Mouse (Mus musculus): ENCODE data around the gene Nfkb2. TPM values are rescaled to one million over a fixed set of nuclear protein-coding genes. Genes with fewer than 3 reads are reported as not detected.

The Nfkb2 gene
- total RNA-seq, 4 experiments from 2014 or later, result 8.7 to 10.5 (median 9.3) TPM

DNA sequence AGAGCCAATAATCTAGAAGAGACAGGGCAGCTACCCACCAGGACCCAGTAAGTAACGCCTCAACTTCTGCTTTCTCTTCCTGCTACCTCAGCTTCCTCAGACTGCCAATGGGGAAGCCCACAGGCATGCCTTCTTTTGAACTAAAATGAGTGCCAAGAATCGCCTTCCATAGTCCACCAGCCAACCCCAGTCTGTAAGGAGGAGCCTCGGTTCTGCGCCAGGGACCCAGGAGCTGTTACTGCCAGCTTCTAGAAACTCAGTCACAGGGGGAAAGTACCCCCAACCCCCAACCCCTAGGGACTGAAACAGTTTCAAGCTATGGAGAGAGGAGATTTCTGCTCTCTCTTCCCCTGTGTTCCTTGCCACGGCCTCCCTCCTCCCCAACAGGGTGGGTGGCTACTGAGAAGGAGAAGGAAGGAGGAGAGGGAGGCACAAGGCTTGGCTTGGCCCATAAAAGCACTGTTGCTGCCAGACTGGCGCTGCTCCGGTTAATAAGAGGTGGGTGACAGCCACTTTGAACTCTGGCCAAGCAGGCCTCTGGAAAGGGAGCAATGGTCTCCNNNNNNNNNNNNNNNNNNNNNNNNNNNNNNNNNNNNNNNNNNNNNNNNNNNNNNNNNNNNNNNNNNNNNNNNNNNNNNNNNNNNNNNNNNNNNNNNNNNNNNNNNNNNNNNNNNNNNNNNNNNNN is 35.3 kb downstream of the Nfkb2 start:
- DNase-seq (ENCODE audit: low spot score in 2 of 2), result no peak

DNA sequence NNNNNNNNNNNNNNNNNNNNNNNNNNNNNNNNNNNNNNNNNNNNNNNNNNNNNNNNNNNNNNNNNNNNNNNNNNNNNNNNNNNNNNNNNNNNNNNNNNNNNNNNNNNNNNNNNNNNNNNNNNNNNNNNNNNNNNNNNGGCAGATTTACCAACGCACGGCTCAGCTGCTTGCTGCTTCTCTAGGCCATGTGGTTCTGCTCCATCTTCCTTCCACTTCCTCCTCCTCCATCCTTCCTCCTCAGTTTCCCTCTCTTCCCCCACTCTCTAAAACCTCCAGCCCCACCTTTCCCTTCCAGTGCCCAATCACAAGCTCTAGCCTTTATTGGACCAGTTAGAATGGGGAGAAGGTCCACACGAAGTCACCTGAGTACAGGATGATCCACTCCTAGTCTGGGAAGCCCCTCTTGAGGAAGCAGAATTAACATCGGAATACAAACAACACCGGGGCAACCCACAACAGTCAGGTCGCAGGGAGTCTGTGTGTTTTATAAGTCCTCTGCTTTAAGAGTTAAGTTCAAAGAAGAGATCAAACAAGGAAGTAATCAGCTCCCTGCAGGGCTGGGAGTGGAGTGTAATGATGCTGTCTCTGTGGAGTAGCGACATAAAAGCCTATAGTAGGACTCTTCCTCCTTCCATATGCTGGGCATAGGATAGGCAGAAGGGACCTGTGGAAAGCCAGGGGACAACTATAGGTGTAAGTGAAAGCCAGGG is 40.7 kb downstream of the Nfkb2 start:
- no peak for DNase-seq (ENCODE audit: low spot score in 2 of 2)

DNA sequence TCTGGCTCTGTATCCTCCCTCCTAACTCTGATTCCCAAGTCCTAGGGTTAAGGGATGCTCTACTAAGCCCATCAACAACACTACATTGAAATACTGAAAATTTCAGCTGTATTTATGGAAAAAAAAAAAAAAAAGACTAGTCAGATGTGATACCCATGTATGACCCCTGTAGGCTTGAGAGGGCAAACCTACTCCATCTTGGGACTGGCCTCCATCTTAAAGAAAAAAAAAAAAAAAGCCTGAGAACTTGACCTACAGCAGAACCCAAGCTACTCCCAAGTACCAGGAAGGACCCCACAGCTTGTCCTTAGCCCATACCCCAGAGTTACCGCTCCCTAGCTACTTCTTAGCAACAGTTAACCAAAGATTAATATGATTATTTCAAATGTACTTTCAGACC is 43.0 kb downstream of the Nfkb2 start:
- DNase-seq (ENCODE audit: low spot score in 2 of 2), result no peak

DNA sequence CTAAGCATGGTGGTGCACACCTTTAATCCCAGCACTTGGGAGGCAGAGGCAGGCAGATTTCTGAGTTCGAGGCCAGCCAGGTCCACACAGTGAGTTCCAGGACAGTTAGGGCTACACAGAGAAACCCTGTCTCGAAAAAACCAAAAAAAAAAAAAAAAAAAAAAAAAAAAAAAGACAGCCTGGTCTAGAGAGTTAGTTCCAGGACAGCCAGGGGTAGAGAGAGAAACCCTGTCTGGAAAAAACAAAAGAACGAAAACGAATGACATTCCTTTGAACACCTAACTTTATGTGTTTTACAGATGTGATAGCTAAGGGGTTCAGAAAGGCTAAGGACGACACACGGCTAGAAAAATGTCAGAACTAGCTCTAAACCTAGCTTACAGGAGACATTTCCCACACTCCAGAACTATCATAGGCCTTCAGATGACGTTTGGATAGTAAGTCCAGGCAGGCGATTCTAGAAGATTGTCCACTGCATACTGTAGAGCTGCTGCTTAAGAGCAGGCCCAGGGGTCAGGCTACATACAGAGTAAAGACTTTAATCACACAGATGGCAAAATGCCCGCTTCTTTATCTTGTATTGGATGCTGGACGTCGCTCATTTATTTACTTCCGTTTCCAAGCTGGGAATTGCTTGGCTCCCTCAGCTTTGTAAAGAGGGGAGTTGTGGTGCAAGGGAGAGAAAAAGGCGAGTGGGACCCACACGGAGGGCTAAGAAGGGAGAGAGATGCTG is 44.0 kb downstream of the Nfkb2 start:
- no peak for DNase-seq (ENCODE audit: low spot score in 2 of 2)

DNA sequence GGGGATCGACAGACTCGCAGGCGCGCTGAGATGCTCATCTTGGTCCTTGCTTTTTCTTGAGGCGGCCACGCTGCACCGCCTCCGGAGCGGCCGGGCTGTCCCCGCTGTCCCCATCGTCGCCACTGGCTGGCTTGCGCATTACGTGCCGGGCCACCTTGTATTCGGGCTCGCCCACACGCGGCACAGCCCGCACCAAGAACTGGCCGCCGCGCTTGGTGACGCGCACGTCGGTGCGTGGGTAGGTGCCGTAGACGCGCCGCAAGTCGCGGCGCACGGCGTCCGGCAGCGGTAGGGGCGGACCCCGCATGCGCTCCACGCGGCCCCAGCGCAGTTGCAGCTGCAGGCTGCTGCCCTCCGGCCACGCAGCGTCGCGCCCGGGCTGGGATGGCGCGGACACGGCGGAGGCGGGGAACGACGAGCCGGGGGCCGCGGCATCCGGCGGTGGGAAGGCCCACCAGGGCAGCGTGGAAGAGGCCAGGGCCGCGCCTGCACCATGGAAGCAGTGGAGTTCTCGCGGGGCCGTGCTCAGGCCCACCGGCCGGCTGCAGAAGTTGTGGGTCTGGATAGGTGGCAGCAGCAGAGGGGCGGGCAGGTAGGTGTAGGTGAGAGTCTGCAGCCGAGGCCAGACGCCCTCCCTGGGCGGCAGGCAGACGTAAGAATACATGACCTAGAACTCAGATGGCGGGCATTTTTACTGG is 44.8 kb downstream of the Nfkb2 start:
- peak; percentile 37 to 59 for DNase-seq (ENCODE audit: low spot score in 2 of 2)

DNA sequence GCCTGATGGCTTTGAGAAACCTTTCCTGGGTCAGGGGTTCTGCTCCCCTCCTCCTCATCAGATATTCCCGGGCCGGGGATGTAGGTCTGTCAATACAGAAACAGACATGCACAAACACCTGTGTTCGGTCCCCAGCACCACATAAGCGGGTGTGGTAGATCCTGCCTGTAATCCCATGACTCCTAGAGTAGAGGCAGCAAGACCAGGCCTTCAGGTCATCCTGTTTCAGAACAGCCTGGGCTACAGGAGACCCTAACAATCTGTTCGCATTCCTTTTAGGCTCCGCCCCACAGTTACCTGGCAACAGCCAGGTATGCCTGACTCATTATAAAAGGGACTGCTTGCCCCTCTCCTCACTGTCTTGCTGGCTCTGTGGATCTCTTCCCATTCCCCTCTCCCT is 45.4 kb downstream of the Nfkb2 start:
- no peak for DNase-seq (ENCODE audit: low spot score in 2 of 2)

DNA sequence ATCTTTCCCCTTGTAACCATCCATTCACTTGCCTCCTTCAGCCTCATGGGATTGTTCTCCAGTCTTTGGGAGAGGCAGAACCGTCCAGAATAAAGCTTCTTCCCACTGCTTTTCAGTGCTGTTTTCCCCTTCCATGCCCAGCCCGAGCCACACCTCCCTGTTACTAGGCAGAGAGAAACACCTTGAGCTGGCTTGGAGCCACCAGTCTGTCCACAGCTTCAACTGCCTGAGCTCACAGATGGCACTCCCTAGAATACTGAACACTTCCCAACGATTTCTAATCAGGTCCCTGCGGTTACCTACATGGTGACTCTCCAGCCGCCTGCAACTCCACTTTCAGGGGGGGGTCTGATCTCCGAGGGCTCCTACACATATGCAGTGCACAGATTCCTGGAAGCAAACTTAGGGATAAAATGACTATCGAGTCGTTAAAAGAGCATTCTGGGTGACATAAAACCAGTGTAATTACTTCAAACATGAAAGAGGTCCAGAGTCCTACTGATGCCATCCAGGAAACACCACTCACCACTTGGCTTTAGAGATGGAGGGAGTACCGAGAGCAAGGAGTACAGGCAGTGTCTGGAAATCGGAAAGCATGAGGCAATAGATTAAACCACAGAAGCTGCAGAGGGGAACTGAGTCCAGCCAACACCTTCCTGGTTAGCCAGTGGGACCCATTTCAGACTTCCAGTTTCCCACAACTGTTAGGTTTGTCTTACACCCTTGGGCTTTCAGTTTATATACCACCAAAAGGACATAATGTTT is 46.2 kb downstream of the Nfkb2 start, which contains the start of gene 2310034G01Rik:
TSS of gene 2310034G01Rik (minus strand) at position 135 of the 765 bp plus-strand sequence.
- no peak for DNase-seq (ENCODE audit: low spot score in 2 of 2)

DNA sequence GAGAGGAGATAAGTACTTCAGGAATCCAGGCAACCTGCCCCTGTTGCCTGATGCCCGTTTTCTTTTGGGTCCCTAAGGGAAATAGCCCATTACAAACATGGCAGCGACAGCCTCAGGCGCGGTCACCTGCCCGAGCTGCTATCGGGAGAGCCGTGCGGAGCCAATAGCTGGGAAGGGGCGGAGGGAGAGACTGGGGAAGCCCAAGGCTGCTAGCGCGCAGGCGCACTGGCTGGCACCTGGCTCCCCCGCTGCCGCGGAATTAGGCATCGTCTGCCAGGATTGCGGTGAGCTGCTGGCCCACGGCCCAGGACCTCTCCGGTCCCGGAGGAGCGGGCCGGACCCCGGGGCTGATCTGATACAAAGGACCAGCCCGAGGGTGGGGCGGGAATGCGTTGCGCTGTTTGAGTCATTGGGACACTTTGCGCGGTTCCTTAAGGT is 52.6 kb downstream of the Nfkb2 start:
- DNase-seq (ENCODE audit: low spot score in 2 of 2), result peak; percentile 46 to 78

DNA sequence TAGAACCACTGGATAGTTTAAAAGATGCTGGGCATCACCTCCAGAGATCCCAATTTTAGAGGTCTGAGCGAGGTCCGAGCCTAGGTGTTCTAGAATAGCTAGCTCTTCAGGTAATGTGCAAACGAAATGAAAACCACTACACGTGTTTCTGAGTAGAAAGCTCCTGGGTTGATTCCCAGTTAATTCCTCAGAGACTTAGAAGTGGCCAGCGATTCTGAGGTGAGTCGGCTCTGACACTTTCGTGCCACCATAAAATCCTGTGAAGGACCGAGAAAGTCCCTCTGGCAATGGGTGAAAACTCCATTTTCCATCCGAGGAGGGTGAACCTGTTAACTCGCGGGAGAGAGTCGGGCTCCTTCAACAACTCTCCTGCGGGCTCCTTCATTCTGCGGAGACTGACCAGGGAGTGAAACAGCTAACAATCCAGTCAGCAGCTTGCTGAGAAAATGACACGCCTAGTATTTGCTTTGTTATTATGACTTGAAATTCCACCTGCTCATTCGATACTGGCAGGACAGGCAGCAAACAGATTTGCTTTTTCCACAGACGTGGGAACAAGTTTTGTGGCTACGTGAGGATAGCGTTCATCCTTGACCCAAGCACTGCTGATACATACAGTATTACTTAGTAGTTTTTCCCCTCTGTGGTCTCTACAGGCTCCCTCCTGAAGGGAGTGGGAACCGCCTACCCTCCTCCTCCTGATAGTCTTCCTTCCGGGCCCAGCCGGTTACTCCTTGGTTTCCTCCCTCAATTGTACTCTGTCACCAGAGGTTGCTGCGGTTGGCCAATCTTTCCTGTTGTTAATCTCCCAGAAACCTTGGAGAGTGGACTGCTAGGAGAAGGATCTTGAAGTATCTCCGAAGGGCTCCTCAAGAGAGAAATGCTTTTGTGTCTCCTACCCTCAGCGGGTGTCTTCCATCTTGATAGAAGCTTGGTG is 53.5 kb downstream of the Nfkb2 start:
- DNase-seq (ENCODE audit: low spot score in 2 of 2), result no peak

DNA sequence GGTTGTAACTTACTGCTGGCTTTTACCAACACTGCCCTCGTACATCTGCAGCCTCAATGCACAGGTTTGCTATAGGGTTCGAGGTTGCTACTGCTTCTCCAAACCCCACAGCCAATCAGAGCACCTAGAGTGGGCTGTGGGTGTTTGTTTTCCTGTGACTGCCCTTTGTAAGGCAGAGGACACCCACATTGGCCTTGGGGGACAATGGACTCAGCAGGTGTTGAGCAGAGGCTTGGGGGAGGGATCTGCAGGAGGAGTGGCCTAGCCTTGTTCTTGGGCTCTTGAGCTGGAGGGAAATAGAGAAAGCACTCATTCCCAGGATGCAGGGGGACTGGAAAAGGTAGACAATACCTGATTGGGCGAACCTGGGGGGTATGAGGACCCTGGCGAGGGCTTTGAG is 54.3 kb downstream of the Nfkb2 start:
- no peak for DNase-seq (ENCODE audit: low spot score in 2 of 2)

Small RNAs within 50 kb of the gene (microRNA-seq; reads per million reads assigned to microRNA genes)
- gene Mir146b, result not detected

Other genes with a start within 250 kb of the Nfkb2 start
- gene Nolc1, start 228.5 kb upstream of the Nfkb2 start, total RNA-seq (2022), result 10 to 100 TPM; 17.4 to 21.4 (median 20.1) TPM
- gene Elovl3, start 172.4 kb upstream of the Nfkb2 start, total RNA-seq (2022), result not detected
- gene Pitx3, start 156.0 kb upstream of the Nfkb2 start, total RNA-seq (2022), result 1 to 10 TPM; 1.8 to 8.3 (median 5.1) TPM
- 10 to 100 TPM; 39.3 to 52.2 (median 46.2) TPM for gene Gbf1, start 151.8 kb upstream of the Nfkb2 start, total RNA-seq (2022)
- under 1 TPM in 2 of 4 experiments, not detected in 2; 0.15 to 0.19 TPM for gene Psd, start 22.8 kb downstream of the Nfkb2 start, total RNA-seq (2022)
- 1 to 10 TPM; 2.0 to 3.9 (median 3.0) TPM for gene Fbxl15, start 23.9 kb downstream of the Nfkb2 start, total RNA-seq (2022)
- 10 to 100 TPM; 57.5 to 66.3 (median 64.3) TPM for gene Cuedc2, start 34.4 kb downstream of the Nfkb2 start, total RNA-seq (2022)
- gene Mfsd13a, start 36.8 kb downstream of the Nfkb2 start, total RNA-seq (2022), result 1 to 10 TPM; 1.1 to 2.2 (median 1.9) TPM
- gene 2310034G01Rik, start 46.0 kb downstream of the Nfkb2 start, total RNA-seq (2022), result under 1 TPM in 3 of 4 experiments, not detected in 1; 0.27 to 0.35 (median 0.29) TPM
- gene Actr1a, start 91.4 kb downstream of the Nfkb2 start, total RNA-seq (2022), result 10 to 100 TPM; 56.5 to 61.5 (median 59.3) TPM
- gene Sufu, start 92.6 kb downstream of the Nfkb2 start, total RNA-seq (2022), result 1 to 10 TPM; 4.5 to 5.7 (median 5.3) TPM
- 10 to 100 TPM; 22.0 to 24.0 (median 22.7) TPM for gene Trim8, start 197.4 kb downstream of the Nfkb2 start, total RNA-seq (2022)

All from gastrocnemius, adult 8-10 months (tissue).